Mouse (Mus musculus) lung, postnatal 0 days (tissue): ENCODE measurements around the gene Gramd2. TPM values are rescaled to one million over a fixed set of nuclear protein-coding genes. Genes with fewer than 3 reads are reported as not detected.
A peak's percentile ranks its signal among the peaks of the same experiment; 100 is the strongest.

Experiments used
- ATAC-seq: fragments of 200-750 bp; cut with Nextera tagmentation; 2 replicates; pipeline ENCODE4 v1.8.0; 2017; ENCODE audit warnings: moderate library complexity
- DNase-seq: peaks from one replicate; pipeline ENCODE4 v3.0.0-alpha.2; 2016; ENCODE audit warnings: low spot score
- H3K27ac ChIP-seq: fragments of 300-500 bp; sonication (generic); 2 replicates; pipeline ENCODE4 v1.5.1; 2014; ENCODE audit warnings: antibody characterized with exemption, mild to moderate bottlenecking, low read length, mixed read lengths
- H3K27me3 ChIP-seq: fragments of 300-500 bp; sonication (generic); replicated peaks from 2 replicates; pipeline ENCODE4 v1.6.1; 2014; ENCODE audit warnings: low read length, mixed read lengths; ENCODE audit not compliant: insufficient read depth
- H3K36me3 ChIP-seq: fragments of 300-500 bp; sonication (generic); 2 replicates; pipeline ENCODE4 v1.6.1; 2014; ENCODE audit warnings: low read length, mixed read lengths; ENCODE audit not compliant: insufficient read depth
- H3K4me1 ChIP-seq: fragments of 300-500 bp; sonication (generic); 2 replicates; pipeline ENCODE4 v1.6.1; 2014; ENCODE audit warnings: antibody characterized with exemption, low read depth, low read length, mixed read lengths; ENCODE audit not compliant: insufficient read depth
- H3K4me2 ChIP-seq: fragments of 300-500 bp; sonication (generic); replicated peaks from 2 replicates; pipeline ENCODE4 v1.6.1; 2014; ENCODE audit warnings: low read depth, mild to moderate bottlenecking, low read length, moderate library complexity, mixed read lengths
- H3K4me3 ChIP-seq: fragments of 300-500 bp; sonication (generic); 2 replicates; pipeline ENCODE4 v1.5.1; 2014; ENCODE audit warnings: low read depth, low read length
- H3K9ac ChIP-seq: fragments of 300-500 bp; sonication (generic); replicated peaks from 2 replicates; pipeline ENCODE4 v1.6.1; 2014; ENCODE audit warnings: low read depth, mild to moderate bottlenecking
- H3K9me3 ChIP-seq: fragments of 300-500 bp; sonication (generic); 2 replicates; pipeline ENCODE4 v1.6.1; 2016; ENCODE audit warnings: low read length, mixed read lengths
- CTCF ChIP-seq: IDR thresholded peaks from 2 replicates; pipeline ENCODE4 v1.5.1; 2016; ENCODE audit warnings: antibody characterized with exemption, mild to moderate bottlenecking
- EP300 ChIP-seq: IDR thresholded peaks from 2 replicates; pipeline ENCODE4 v1.6.1; 2016; ENCODE audit warnings: antibody characterized with exemption, mild to moderate bottlenecking, control low read depth
- WGBS: fragments of 180-500 bp; shearing (Covaris S2); extraction: QIAGEN DNeasy Blood & Tissue Kit; methylation state at CpG from one replicate; pipeline ENCODE4 v1.1.7; 2014; 5-methylcytosine and 5-hydroxymethylcytosine counted together
- polyA plus RNA-seq: library from polyadenylated mRNA; unstranded; fragments of >200 nt; fragmentation: Nextera tagmentation; extraction: Ambion mirVana; gene quantifications from 2 replicates; pipeline ENCODE4 v1.2.1, GENCODE M21; 2015

Gramd2 gene
- polyA plus RNA-seq, 1 experiment from 2014 or later = 95.2 TPM

DNA sequence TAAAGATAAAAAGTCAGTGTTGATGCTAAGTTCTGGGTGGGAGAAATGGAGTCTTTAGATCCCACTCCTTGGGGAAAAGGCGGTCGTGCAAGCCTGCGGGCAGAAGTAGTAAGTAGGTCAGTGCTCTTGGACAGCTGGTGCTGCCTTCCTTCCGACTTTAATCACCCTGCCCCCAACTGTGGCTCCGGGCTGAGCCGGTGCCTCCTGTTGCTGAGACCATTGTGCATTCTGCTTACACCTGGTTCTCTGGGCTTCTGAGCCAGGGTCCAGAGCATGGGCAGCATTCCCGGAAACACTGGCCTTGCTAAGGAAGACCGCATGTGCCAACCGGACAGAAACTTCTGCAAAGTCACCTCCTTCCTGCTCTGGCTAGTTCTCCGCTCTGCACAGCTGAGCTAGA is 19.5 kb upstream of the Gramd2 start:
- Histone ChIP-seq H3K27ac (peak overlapping the region; percentile 43), H3K27me3 (no peaks in the 10 kb centered on the region), H3K36me3 (peaks cover 5% of the 10 kb centered on the region; the same call in 1 of the 2 replicates), H3K4me1 (peaks cover 20% of the 10 kb centered on the region), H3K9me3 (no peaks in the 10 kb centered on the region), H3K4me3 (no peak overlapping the region), H3K9ac (no peak overlapping the region), H3K4me2 (peak overlapping the region; percentile 37)
- 35% methylated on average over 10 of the region's 10 CpGs for WGBS
- TF ChIP-seq EP300 (no peak), CTCF (no peak)
- DNase-seq (no peak), ATAC-seq (no peak)

DNA sequence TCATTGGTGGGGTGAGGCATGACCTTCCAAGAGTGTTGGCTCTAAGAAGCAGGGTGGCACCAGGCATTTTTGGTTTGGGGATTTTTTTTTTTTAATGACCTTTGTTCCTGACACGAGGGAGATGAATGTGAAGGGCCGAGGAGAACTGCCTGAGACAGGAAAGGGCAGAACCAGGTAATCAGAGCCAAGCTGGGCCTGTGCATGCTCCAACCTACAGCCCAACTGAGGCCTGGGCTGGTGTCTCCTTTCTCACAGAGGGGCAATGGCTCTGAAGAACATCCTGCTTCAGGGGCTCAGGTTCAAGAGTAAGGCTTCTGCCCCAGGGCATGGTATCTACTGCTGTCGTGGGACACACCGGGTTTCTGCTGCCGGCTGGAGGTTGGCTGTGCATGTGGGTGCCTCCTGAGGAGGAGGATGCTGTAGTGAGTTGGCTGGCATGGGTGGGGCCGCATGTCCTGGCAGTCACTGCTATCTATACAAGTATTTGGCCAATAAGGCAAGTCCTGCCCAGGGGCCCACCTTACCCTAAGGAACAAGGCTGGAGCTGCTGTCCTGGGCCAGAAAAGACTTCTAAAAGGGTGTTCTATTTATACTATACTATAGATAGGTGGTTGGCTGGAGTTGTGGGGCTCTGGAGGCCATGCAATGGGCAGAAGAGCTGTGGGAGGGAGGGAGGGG is 18.5 kb upstream of the Gramd2 start:
- no peaks in the 10 kb centered on the region for H3K27me3 ChIP-seq
- 56% methylated on average over 6 of the region's 6 CpGs for WGBS
- H3K9me3 ChIP-seq = no peaks in the 10 kb centered on the region
- no peak overlapping the region for H3K4me3 ChIP-seq
- TF ChIP-seq EP300 (no peak), CTCF (no peak)
- ATAC-seq (no peak), DNase-seq (no peak)
- H3K36me3 ChIP-seq = peaks cover 6% of the 10 kb centered on the region
- no peak overlapping the region for H3K4me2 ChIP-seq
- peaks cover 20% of the 10 kb centered on the region for H3K4me1 ChIP-seq
- H3K27ac ChIP-seq = no peak overlapping the region
- H3K9ac ChIP-seq = no peak overlapping the region

DNA sequence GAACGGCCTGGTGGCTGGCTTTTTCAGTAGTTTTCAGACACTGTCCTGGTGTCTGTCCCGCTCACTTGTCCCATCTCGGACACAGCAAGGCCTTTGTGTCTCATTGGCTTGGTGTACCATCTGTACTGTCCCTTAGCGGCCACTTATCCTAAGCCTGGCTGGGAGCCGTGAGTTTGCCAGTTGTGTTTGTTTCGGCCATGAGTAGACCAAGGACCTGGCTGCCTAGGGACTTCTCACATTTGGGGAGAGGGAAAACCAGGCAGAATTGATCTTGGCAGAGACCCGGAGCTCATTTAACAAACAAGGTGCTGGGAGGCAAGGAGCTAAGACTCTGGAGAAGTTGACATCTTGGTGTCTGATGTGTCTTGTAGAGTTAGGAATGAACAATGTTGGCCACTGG is 16.7 kb upstream of the Gramd2 start:
- no peak overlapping the region for H3K9ac ChIP-seq
- H3K36me3 ChIP-seq = peaks cover 11% of the 10 kb centered on the region
- H3K27ac ChIP-seq = no peak overlapping the region

DNA sequence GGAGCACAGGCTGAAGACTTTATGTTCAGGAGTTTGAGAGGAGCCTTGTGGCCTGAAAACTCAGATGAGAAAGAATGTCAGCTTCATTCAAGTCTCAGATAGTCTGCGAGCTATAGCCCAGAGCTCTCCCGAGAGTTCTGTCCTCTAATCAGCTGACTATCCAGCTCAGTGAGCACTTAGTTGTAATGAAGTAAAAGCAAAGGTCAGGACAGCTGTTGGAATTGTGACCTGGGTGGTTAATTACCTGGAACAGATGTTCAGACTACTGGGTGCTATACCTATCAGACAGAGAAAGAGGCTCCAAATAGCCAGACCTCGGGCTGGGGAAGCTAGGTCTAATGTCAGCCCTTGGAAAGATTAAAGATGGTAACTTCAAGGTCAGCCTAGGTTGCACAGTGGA is 16.0 kb upstream of the Gramd2 start:
- no peak for TF ChIP-seq CTCF
- TF ChIP-seq EP300 = no peak
- no peak overlapping the region for H3K4me3 ChIP-seq
- peaks cover 14% of the 10 kb centered on the region for H3K36me3 ChIP-seq
- ATAC-seq = no peak
- 61% methylated on average over 3 of the region's 3 CpGs for WGBS
- H3K4me1 ChIP-seq = peaks cover 15% of the 10 kb centered on the region
- H3K9ac ChIP-seq = no peak overlapping the region
- DNase-seq = no peak
- no peak overlapping the region for H3K4me2 ChIP-seq
- H3K27ac ChIP-seq = no peak overlapping the region
- no peaks in the 10 kb centered on the region for H3K9me3 ChIP-seq
- H3K27me3 ChIP-seq = no peaks in the 10 kb centered on the region

More for the DNA sequence above, 16.7 kb upstream of the Gramd2 start:
- H3K27me3 ChIP-seq = no peaks in the 10 kb centered on the region
- TF ChIP-seq EP300 (no peak), CTCF (no peak)
- WGBS = 78% methylated on average over 7 of the region's 7 CpGs
- peaks cover 15% of the 10 kb centered on the region for H3K4me1 ChIP-seq
- no peaks in the 10 kb centered on the region for H3K9me3 ChIP-seq
- DNase-seq (no peak), ATAC-seq (no peak)
- H3K4me3 ChIP-seq = no peak overlapping the region
- no peak overlapping the region for H3K4me2 ChIP-seq

DNA sequence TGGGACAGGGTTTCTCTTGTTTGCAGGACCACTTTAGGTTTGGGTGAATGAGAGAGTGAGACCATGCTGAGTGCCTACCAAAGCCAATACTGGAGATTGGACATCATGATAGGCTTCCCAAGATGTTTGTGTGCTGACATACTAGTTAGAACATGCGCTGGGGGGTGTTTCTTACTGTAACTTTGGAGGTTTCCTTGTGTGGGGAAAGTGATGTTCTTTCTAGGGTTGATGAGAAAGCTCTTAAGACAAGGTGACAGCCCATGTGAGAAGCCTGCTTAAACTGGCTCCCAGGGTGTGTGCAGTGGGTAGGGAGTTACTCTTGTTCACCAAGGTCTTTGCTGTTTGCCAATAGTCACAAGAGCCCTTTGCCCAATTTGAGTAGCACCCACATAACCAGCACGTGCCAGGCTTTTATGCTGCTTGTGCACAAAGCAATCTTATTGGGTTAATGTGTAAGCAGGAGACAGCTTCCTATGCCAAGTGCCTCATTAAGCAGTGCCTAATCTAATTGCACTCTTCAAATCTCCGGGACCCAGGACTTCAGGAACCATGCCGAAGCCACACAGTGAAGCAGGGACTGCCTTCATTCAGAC is 15.2 kb upstream of the Gramd2 start:
- H3K4me2 ChIP-seq = no peak overlapping the region
- no peaks in the 10 kb centered on the region for H3K27me3 ChIP-seq
- WGBS = 58% methylated on average over 4 of the region's 4 CpGs
- TF ChIP-seq CTCF (no peak), EP300 (no peak)
- DNase-seq (peak; percentile 67), ATAC-seq (peak; percentile 78)
- peaks cover 15% of the 10 kb centered on the region for H3K4me1 ChIP-seq
- no peak overlapping the region for H3K9ac ChIP-seq
- peaks cover 16% of the 10 kb centered on the region for H3K36me3 ChIP-seq
- H3K4me3 ChIP-seq = no peak overlapping the region
- no peaks in the 10 kb centered on the region for H3K9me3 ChIP-seq
- H3K27ac ChIP-seq = no peak overlapping the region

DNA sequence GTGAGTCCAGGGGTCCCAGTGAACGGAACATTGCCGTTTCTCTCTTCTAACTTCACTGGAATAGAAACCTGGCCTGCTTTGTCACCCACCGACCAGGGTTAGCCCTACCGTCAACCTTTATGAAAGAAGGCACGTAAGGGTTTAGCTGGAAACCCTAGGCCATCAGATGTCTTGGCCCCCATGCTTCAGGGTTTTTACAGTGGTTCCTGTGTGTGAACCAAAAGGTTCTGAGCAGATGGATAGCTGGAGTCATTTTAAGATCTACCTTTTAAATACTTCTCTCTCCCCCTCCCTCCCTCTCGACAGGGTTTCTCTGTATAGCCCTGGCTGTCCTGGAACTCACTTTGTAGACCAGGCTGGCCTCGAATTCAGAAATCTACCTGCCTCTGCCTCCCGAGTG is 13.9 kb upstream of the Gramd2 start:
- no peak for TF ChIP-seq EP300
- TF ChIP-seq CTCF = no peak
- no peak overlapping the region for H3K4me2 ChIP-seq
- no peak overlapping the region for H3K4me3 ChIP-seq
- no peak for DNase-seq
- peaks cover 21% of the 10 kb centered on the region for H3K36me3 ChIP-seq
- H3K9me3 ChIP-seq = no peaks in the 10 kb centered on the region
- ATAC-seq = no peak
- 86% methylated on average over 8 of the region's 8 CpGs for WGBS
- no peaks in the 10 kb centered on the region for H3K27me3 ChIP-seq
- H3K4me1 ChIP-seq = peaks cover 8% of the 10 kb centered on the region
- H3K9ac ChIP-seq = no peak overlapping the region
- H3K27ac ChIP-seq = no peak overlapping the region
